Mouse (Mus musculus) myocyte (in vitro differentiated cells): ENCODE measurements around the gene Xrcc3. TPM values are rescaled to one million over a fixed set of nuclear protein-coding genes. Genes with fewer than 3 reads are reported as not detected.

Source experiments
- H3K27me3 ChIP-seq: one replicate; pipeline ENCODE4 v1.6.1; 2011; ENCODE audit not compliant: control insufficient read depth, insufficient read depth, insufficient read length
- H3K36me3 ChIP-seq: one replicate; pipeline ENCODE4 v1.6.1; 2011; ENCODE audit not compliant: control insufficient read depth, insufficient read depth
- H3K4me2 ChIP-seq: one replicate; pipeline ENCODE4 v1.6.1; 2011; ENCODE audit warnings: low read depth, control low read depth
- H3K4me3 ChIP-seq: one replicate; pipeline ENCODE4 v1.5.1; 2011; ENCODE audit warnings: mild to moderate bottlenecking, control low read depth, moderate library complexity
- H3K79me2 ChIP-seq: one replicate; pipeline ENCODE4 v1.6.1; 2011; ENCODE audit not compliant: control insufficient read depth, insufficient read depth
- H3ac ChIP-seq: one replicate; pipeline ENCODE4 v1.6.1; 2011; ENCODE audit not compliant: control insufficient read depth, insufficient read length
- CEBPB ChIP-seq: IDR thresholded peaks from 2 replicates; pipeline ENCODE4 v1.6.1; 2011; ENCODE audit warnings: mild to moderate bottlenecking, moderate library complexity; ENCODE audit not compliant: poor library complexity, insufficient read depth, severe bottlenecking
- E2F4 ChIP-seq: IDR thresholded peaks from one replicate; pipeline ENCODE4 v1.6.1; 2011; ENCODE audit warnings: mild to moderate bottlenecking, control low read depth, moderate library complexity; ENCODE audit not compliant: insufficient read depth
- MAX ChIP-seq: IDR thresholded peaks from one replicate; pipeline ENCODE4 v1.6.1; 2011; ENCODE audit warnings: low read depth, mild to moderate bottlenecking, control low read depth
- MYOD1 ChIP-seq, 3 experiments: IDR thresholded peaks; one replicate each; pipeline ENCODE4 v1.6.1; 2011; ENCODE audit warnings: control low read depth in 2 of 3, low read depth in 2 of 3, mild to moderate bottlenecking in 2 of 3, moderate library complexity in 1 of 3; ENCODE audit not compliant: insufficient read length in 2 of 3, control insufficient read depth in 1 of 3
- MYOG ChIP-seq, 3 experiments: IDR thresholded peaks; one replicate each; pipeline ENCODE4 v1.6.1; 2011; ENCODE audit warnings: control low read depth in 2 of 3, low read depth in 2 of 3, mild to moderate bottlenecking in 2 of 3; ENCODE audit not compliant: insufficient read length in 2 of 3, control insufficient read depth in 1 of 3, insufficient read depth in 1 of 3
- POLR2A ChIP-seq: IDR thresholded peaks from one replicate; pipeline ENCODE4 v1.6.1; 2011; ENCODE audit warnings: low read depth, mild to moderate bottlenecking, control low read depth, moderate library complexity; ENCODE audit not compliant: insufficient read length
- POLR2AphosphoS2 ChIP-seq: IDR thresholded peaks from one replicate; pipeline ENCODE4 v1.6.1; 2011; ENCODE audit warnings: low read depth, control low read depth; ENCODE audit not compliant: insufficient read length
- REST ChIP-seq: IDR thresholded peaks from one replicate; pipeline ENCODE4 v1.6.1; 2011; ENCODE audit warnings: mild to moderate bottlenecking, control low read depth, moderate library complexity; ENCODE audit not compliant: insufficient read depth, insufficient read length
- SRF ChIP-seq: IDR thresholded peaks from one replicate; pipeline ENCODE4 v1.6.1; 2011; ENCODE audit warnings: low read depth; ENCODE audit not compliant: control insufficient read depth, insufficient read length
- TCF12 ChIP-seq: IDR thresholded peaks from one replicate; pipeline ENCODE4 v1.6.1; 2011; ENCODE audit warnings: mild to moderate bottlenecking, control low read depth; ENCODE audit not compliant: poor library complexity, insufficient read depth, severe bottlenecking
- TCF3 ChIP-seq: IDR thresholded peaks from one replicate; pipeline ENCODE4 v1.6.1; 2011; ENCODE audit warnings: low read depth, control low read depth; ENCODE audit not compliant: insufficient read length
- USF1 ChIP-seq: IDR thresholded peaks from one replicate; pipeline ENCODE4 v1.6.1; 2011; ENCODE audit warnings: low read depth, mild to moderate bottlenecking, control low read depth, moderate library complexity
- polyA plus RNA-seq: library from polyadenylated mRNA; unstranded; fragments of >200 nt; fragmentation: generic; extraction: Trizol; gene quantifications from one replicate; pipeline ENCODE4 v1.2.1, GENCODE M21; 2012; ENCODE audit warnings: missing spikeins

Xrcc3 gene
- 4.9 TPM for polyA plus RNA-seq

- H3K79me2 ChIP-seq: peaks cover 43% of the 10 kb centered on the region
- TF ChIP-seq POLR2A (peak; percentile 92), E2F4 (peak; percentile 78), TCF12 (no peak), MYOG (IDR thresholded peaks at IDR 0.05; ENCODE audit: control insufficient read depth in 1 of 3, insufficient read depth in 1 of 3, insufficient read length in 2 of 3, low read depth in 2 of 3) (peak in 1 of 3 experiments; percentile 13), USF1 (no peak), SRF (peak; percentile 60), POLR2AphosphoS2 (peak; percentile 95), CEBPB (no peak), MYOD1 (IDR thresholded peaks at IDR 0.05; ENCODE audit: control insufficient read depth in 1 of 3, insufficient read length in 2 of 3, low read depth in 2 of 3) (peak in 1 of 3 experiments; percentile 19)
- H3K4me2 ChIP-seq: peak within 1 kb of the TSS; percentile 95
- no peaks in the 10 kb centered on the region for H3K27me3 ChIP-seq
- H3K36me3 ChIP-seq: no peaks in the 10 kb centered on the region
- H3K4me3 ChIP-seq: peak within 1 kb of the TSS; percentile 57
- H3ac ChIP-seq: peak within 1 kb of the TSS; percentile 57
These were observed at the start of gene Xrcc3, which contains the start of gene Zfyve21 for GRCm38 (mm10) chr12:111813766-111814617. Xrcc3 (minus strand) TSS chr12:111813873. Zfyve21 (plus strand) TSS chr12:111814170.

GRCm38 (mm10) chr12:111855448-111855847, 41.8 kb upstream of the Xrcc3 start:
- TF ChIP-seq E2F4 (no peak), POLR2A (no peak), SRF (no peak), MYOD1 (IDR thresholded peaks at IDR 0.05; ENCODE audit: control insufficient read depth in 1 of 3, insufficient read length in 2 of 3, low read depth in 2 of 3) (no peak), TCF3 (no peak), TCF12 (no peak), POLR2AphosphoS2 (no peak), MYOG (IDR thresholded peaks at IDR 0.05; ENCODE audit: control insufficient read depth in 1 of 3, insufficient read depth in 1 of 3, insufficient read length in 2 of 3, low read depth in 2 of 3) (no peak), USF1 (no peak), REST (no peak), CEBPB (no peak), MAX (no peak)

DNA sequence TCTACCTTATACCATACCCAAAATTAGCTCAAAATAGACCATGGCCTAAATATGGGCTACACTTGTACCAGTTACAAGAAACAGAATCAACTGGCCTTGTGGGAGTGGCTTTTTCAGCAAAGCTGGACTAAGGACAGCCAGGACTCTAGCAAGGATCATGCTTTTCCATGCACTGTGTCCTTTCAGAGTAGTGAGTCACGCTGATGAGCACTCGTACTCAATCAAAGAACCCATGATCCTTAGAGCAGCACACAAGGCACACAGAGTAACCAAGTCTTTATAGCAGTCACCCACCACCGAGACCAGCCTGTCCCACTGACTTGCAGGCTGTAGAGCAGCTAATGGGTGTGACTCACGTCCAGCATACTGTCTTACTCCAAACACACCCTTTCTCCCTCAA, 39.9 kb upstream of the Xrcc3 start:
- Histone ChIP-seq H3ac (no peak overlapping the region), H3K36me3 (no peaks in the 10 kb centered on the region), H3K4me2 (peak overlapping the region; percentile 72), H3K27me3 (no peaks in the 10 kb centered on the region), H3K79me2 (no peaks in the 10 kb centered on the region), H3K4me3 (no peak overlapping the region)
- TF ChIP-seq POLR2AphosphoS2: peak; percentile 9
- peak in 1 of 3 experiments; percentile 17 for TF ChIP-seq MYOD1 (IDR thresholded peaks at IDR 0.05; ENCODE audit: control insufficient read depth in 1 of 3, insufficient read length in 2 of 3, low read depth in 2 of 3)
- TF ChIP-seq SRF: no peak

More at GRCm38 (mm10) chr12:111855448-111855847, 41.8 kb upstream of the Xrcc3 start:
- Histone ChIP-seq H3K4me3 (no peak overlapping the region), H3K4me2 (no peak overlapping the region), H3K79me2 (no peaks in the 10 kb centered on the region), H3K36me3 (no peaks in the 10 kb centered on the region), H3ac (no peak overlapping the region), H3K27me3 (no peaks in the 10 kb centered on the region)

- TF ChIP-seq REST (no peak), POLR2AphosphoS2 (no peak), E2F4 (no peak), TCF12 (peak; percentile 96), TCF3 (peak; percentile 91), POLR2A (peak; percentile 27), MYOG (IDR thresholded peaks at IDR 0.05; ENCODE audit: control insufficient read depth in 1 of 3, insufficient read depth in 1 of 3, insufficient read length in 2 of 3, low read depth in 2 of 3) (peak; percentile 83 to 96 (median 88)), CEBPB (peak; percentile 97), MYOD1 (IDR thresholded peaks at IDR 0.05; ENCODE audit: control insufficient read depth in 1 of 3, insufficient read length in 2 of 3, low read depth in 2 of 3) (peak; percentile 73 to 96 (median 92)), MAX (no peak), SRF (peak; percentile 31)
- Histone ChIP-seq H3K36me3 (no peaks in the 10 kb centered on the region), H3K4me3 (no peak overlapping the region), H3K27me3 (no peaks in the 10 kb centered on the region), H3K4me2 (peak overlapping the region; percentile 72), H3ac (no peak overlapping the region), H3K79me2 (no peaks in the 10 kb centered on the region)
These were observed 39.4 kb upstream of the Xrcc3 start for GRCm38 (mm10) chr12:111853011-111853436.

DNA sequence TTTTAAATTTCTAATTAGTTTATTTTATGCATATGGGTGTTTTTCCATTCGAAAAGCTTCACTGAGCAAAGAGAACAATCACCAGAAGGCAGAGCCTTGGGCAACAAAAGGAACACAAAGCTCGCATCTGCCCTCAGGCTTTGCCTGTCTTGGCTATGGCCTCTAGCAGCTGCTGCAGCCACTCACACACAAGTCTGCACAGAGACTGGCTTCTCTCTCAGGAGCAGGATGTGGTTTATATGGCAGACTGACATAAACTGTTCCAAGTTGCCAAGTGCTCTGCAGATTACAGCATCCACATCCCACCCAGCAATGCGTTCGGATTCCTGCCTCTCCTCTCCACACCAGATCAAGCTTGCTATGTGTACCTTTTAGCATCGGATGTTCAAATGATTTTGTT, 38.1 kb upstream of the Xrcc3 start:
- Histone ChIP-seq H3ac (no peak overlapping the region), H3K79me2 (no peaks in the 10 kb centered on the region), H3K36me3 (no peaks in the 10 kb centered on the region), H3K27me3 (no peaks in the 10 kb centered on the region), H3K4me2 (peak overlapping the region; percentile 74), H3K4me3 (no peak overlapping the region)
- no peak for TF ChIP-seq MAX
- peak; percentile 54 for TF ChIP-seq POLR2AphosphoS2
- peak; percentile 58; the same call in 1 of the 2 replicates for TF ChIP-seq CEBPB
- TF ChIP-seq TCF3: peak; percentile 91
- TF ChIP-seq USF1: no peak
- peak; percentile 90 for TF ChIP-seq TCF12
- peak; percentile 55 for TF ChIP-seq POLR2A
- peak; percentile 99 to 100 (median 99) for TF ChIP-seq MYOD1 (IDR thresholded peaks at IDR 0.05; ENCODE audit: control insufficient read depth in 1 of 3, insufficient read length in 2 of 3, low read depth in 2 of 3)
- TF ChIP-seq SRF: peak; percentile 39
- TF ChIP-seq MYOG (IDR thresholded peaks at IDR 0.05; ENCODE audit: control insufficient read depth in 1 of 3, insufficient read depth in 1 of 3, insufficient read length in 2 of 3, low read depth in 2 of 3): peak; percentile 54 to 92 (median 74)
